Mouse (Mus musculus) brain, adult 2 months (tissue): Measurements from ENCODE around the gene Utrn.
A peak's percentile ranks its signal among the peaks of the same experiment; 100 is the strongest.

ENCODE experiments used
- DNase-seq: peaks from one replicate; pipeline ENCODE4 v3.0.0; 2011; ENCODE audit warnings: low read depth, low spot score

Gene Utrn

GRCm38 (mm10) chr10:12736861-12737835 is 132.0 kb downstream of the Utrn start:
- peak; percentile 41 for DNase-seq

GRCm38 (mm10) chr10:12735695-12736094 is 133.5 kb downstream of the Utrn start:
- no peak for DNase-seq

GRCm38 (mm10) chr10:12731459-12731858 is 137.7 kb downstream of the Utrn start:
- DNase-seq = peak; percentile 39

- DNase-seq = no peak
These were observed 139.5 kb downstream of the Utrn start for GRCm38 (mm10) chr10:12729635-12730034.

- no peak for DNase-seq
These were observed 140.1 kb downstream of the Utrn start for GRCm38 (mm10) chr10:12729033-12729432.

- no peak for DNase-seq
These were observed 141.3 kb downstream of the Utrn start for GRCm38 (mm10) chr10:12727881-12728280.

- DNase-seq = peak; percentile 69
These were observed 143.0 kb downstream of the Utrn start for GRCm38 (mm10) chr10:12726041-12726608.

- DNase-seq = peak; percentile 23
These were observed 144.7 kb downstream of the Utrn start for GRCm38 (mm10) chr10:12724247-12725001.

- no peak for DNase-seq
These were observed 145.9 kb downstream of the Utrn start for GRCm38 (mm10) chr10:12723269-12723668.

GRCm38 (mm10) chr10:12722111-12722510 is 147.1 kb downstream of the Utrn start:
- DNase-seq = no peak

- peak; percentile 76 for DNase-seq
These were observed 150.8 kb downstream of the Utrn start for GRCm38 (mm10) chr10:12718386-12718785.

- DNase-seq = no peak
These were observed 151.8 kb downstream of the Utrn start for GRCm38 (mm10) chr10:12717381-12717780.

GRCm38 (mm10) chr10:12716657-12717327 is 152.4 kb downstream of the Utrn start:
- no peak for DNase-seq

GRCm38 (mm10) chr10:12713236-12713855 is 155.8 kb downstream of the Utrn start:
- peak; percentile 93 for DNase-seq

GRCm38 (mm10) chr10:12711332-12711831 is 157.8 kb downstream of the Utrn start:
- DNase-seq = no peak

GRCm38 (mm10) chr10:12706516-12706915 is 162.6 kb downstream of the Utrn start:
- DNase-seq = no peak

- DNase-seq = no peak
These were observed 163.2 kb downstream of the Utrn start for GRCm38 (mm10) chr10:12705990-12706389.

GRCm38 (mm10) chr10:12704290-12704689 is 164.9 kb downstream of the Utrn start:
- no peak for DNase-seq

GRCm38 (mm10) chr10:12703526-12703925 is 165.6 kb downstream of the Utrn start:
- DNase-seq = no peak

- DNase-seq = no peak
These were observed 167.0 kb downstream of the Utrn start for GRCm38 (mm10) chr10:12702140-12702539.

GRCm38 (mm10) chr10:12701694-12702093 is 167.5 kb downstream of the Utrn start:
- no peak for DNase-seq
